ENCODE assay signal across 24 mouse cellular contexts in the genomic region with DNA sequence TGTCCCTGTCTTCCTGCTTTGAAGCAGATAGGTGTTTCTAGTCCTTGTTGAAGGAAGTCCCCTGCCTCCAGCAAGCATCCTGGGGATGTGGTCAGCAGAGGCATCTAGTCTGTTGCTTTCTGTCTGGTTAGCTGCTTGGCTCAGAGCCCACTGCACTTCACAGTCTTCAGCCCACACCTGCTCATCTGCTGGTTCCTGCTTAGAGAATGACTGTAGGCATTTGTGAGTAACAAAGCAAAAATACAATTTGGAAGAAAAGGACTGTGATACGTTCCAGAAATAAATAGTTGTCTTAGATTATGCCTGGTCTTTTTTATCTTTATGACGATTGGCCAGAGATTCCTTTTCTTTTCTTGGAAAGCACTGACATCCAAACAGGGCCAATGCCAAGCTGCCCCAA.
A peak's percentile ranks its signal among the peaks of the same experiment; 100 is the strongest.
DNase-seq lines count a peak whose midpoint lies in the region; ATAC-seq and TF ChIP-seq lines count a peak whose summit lies in the region.
"Had no signal": no experiment of that assay in that cellular context is flagged by ENCODE, and none has a peak within 500 bp of the region (broad histone marks: within the 10 kb centered on the region; RNA-seq: fewer than 3 reads in every experiment).

No protein-coding gene starts in this region.

- no peak overlapping the region for H3K4me3 ChIP-seq in hindbrain, postnatal 0 days (ENCODE audit: low read length)
- H3K4me3 ChIP-seq in hindbrain, embryonic 13.5 days, result no peak overlapping the region
- H3K4me3 ChIP-seq: hindbrain, embryonic 15.5 days; intestine, embryonic 15.5 days; midbrain, embryonic 15.5 days; myocyte; stomach, embryonic 15.5 days had no signal

- no peaks in the 10 kb centered on the region for H3K27me3 ChIP-seq in hindbrain, postnatal 0 days (ENCODE audit: insufficient read depth, low read length)
- no peaks in the 10 kb centered on the region for H3K27me3 ChIP-seq in hindbrain, embryonic 13.5 days
- H3K27me3 ChIP-seq: hindbrain, embryonic 15.5 days; intestine, embryonic 15.5 days; midbrain, embryonic 15.5 days; stomach, embryonic 15.5 days had no signal

- H3K27ac ChIP-seq in hindbrain, postnatal 0 days, result no peak overlapping the region
- H3K27ac ChIP-seq in hindbrain, embryonic 13.5 days, result no peak overlapping the region
- H3K27ac ChIP-seq: hindbrain, embryonic 15.5 days; intestine, embryonic 15.5 days; liver, embryonic 14.5 days; midbrain, embryonic 15.5 days; stomach, embryonic 15.5 days had no signal

- H3K9me3 ChIP-seq in hindbrain, postnatal 0 days (ENCODE audit: low read length), result no peaks in the 10 kb centered on the region
- no peaks in the 10 kb centered on the region for H3K9me3 ChIP-seq in hindbrain, embryonic 13.5 days
- H3K9me3 ChIP-seq: hindbrain, embryonic 15.5 days; intestine, embryonic 15.5 days; midbrain, embryonic 15.5 days; stomach, embryonic 15.5 days had no signal

- H3K36me3 ChIP-seq in hindbrain, postnatal 0 days (ENCODE audit: insufficient read depth, low read length), result no peaks in the 10 kb centered on the region
- H3K36me3 ChIP-seq in hindbrain, embryonic 13.5 days, result no peaks in the 10 kb centered on the region
- H3K36me3 ChIP-seq: hindbrain, embryonic 15.5 days; intestine, embryonic 15.5 days; midbrain, embryonic 15.5 days; stomach, embryonic 15.5 days had no signal

- no peak for DNase-seq in cerebellum, postnatal 4 days (ENCODE audit: low spot score in 2 of 2)
- peak; percentile 13 for DNase-seq in hindbrain, postnatal 0 days (ENCODE audit: low spot score)
- peak; percentile 38 for DNase-seq in right cerebral cortex, adult 2 months (ENCODE audit: low spot score in 2 of 2)
- no peak for DNase-seq in right cerebral cortex, postnatal 4 days
- no peak for DNase-seq in neural tube, embryonic 10.5 days (ENCODE audit: extremely low spot score, low spot score)
- DNase-seq: adrenal gland, postnatal 14 days; cerebellum, adult 11-12 months; cerebellum, postnatal 14 days; gastrocnemius, postnatal 36 days; heart, postnatal 4 days; kidney, adult 8-10 months; kidney, postnatal 10 days; lung, postnatal 4 days; thymus, adult 18-20 months; thymus, postnatal 36 days had no signal

- ATAC-seq in cerebellum, adult (ENCODE audit: insufficient number of reproducible peaks, low FRiP score, low TSS enrichment), result 0 out of 2 replicates have a peak, but pooled peaks have one; percentile 53
- ATAC-seq in hindbrain, postnatal 0 days, result no peak
- ATAC-seq in hindbrain, embryonic 13.5 days (ENCODE audit: low FRiP score), result no peak
- ATAC-seq: forebrain, embryonic 14.5 days; intestine, embryonic 15.5 days; midbrain, embryonic 15.5 days had no signal

- WGBS in hindbrain, postnatal 0 days, result 58% methylated on average over 2 of the region's 2 CpGs
- WGBS in hindbrain, embryonic 13.5 days, result 85% methylated on average over 2 of the region's 2 CpGs

- H3K4me2 ChIP-seq in hindbrain, postnatal 0 days (ENCODE audit: low read depth, low read length), result no peak overlapping the region
- no peak overlapping the region for H3K4me2 ChIP-seq in hindbrain, embryonic 13.5 days
- H3K4me2 ChIP-seq: hindbrain, embryonic 15.5 days; intestine, embryonic 15.5 days; midbrain, embryonic 15.5 days; stomach, embryonic 15.5 days had no signal

- no peak for TF ChIP-seq CTCF in hindbrain, postnatal 0 days (IDR thresholded peaks at IDR 0.05; ENCODE audit: low read depth)

- H3K9ac ChIP-seq in hindbrain, postnatal 0 days (replicated peaks; ENCODE audit: low read length), result no peak overlapping the region
- H3K9ac ChIP-seq in hindbrain, embryonic 13.5 days, result no peak overlapping the region
- H3K9ac ChIP-seq: hindbrain, embryonic 15.5 days; intestine, embryonic 15.5 days; liver, embryonic 14.5 days; midbrain, embryonic 15.5 days; stomach, embryonic 15.5 days had no signal

- H3K4me1 ChIP-seq in hindbrain, postnatal 0 days (ENCODE audit: insufficient read depth, low read length), result no peaks in the 10 kb centered on the region
- H3K4me1 ChIP-seq in hindbrain, embryonic 13.5 days (replicated peaks), result 0 out of 2 replicates have a peak, but pooled peaks cover 5% of the 10 kb centered on the region
- H3K4me1 ChIP-seq: hindbrain, embryonic 15.5 days; intestine, embryonic 15.5 days; stomach, embryonic 15.5 days had no signal

Comparison
In these comparisons a context has a peak if more than half of its experiments do, and no peak if none do; other contexts are left out.
1. DNase-seq: peak in hindbrain, postnatal 0 days (single experiment) and right cerebral cortex, adult 2 months (2 of 2); none in cerebellum, postnatal 4 days (0 of 2), right cerebral cortex, postnatal 4 days (single experiment) and neural tube, embryonic 10.5 days (single experiment).